Mouse (Mus musculus): ENCODE results near the gene 4930503B20Rik.

Gene 4930503B20Rik

GRCm38 (mm10) chr3:146596864-146597263 is 54.3 kb downstream of the 4930503B20Rik start:
- DNase-seq, result no peak

- DNase-seq, result no peak
Observed at GRCm38 (mm10) chr3:146596387-146596786, 54.7 kb downstream of the 4930503B20Rik start.

- no peak for DNase-seq
Observed at GRCm38 (mm10) chr3:146595440-146595839, 55.7 kb downstream of the 4930503B20Rik start.

Data from cerebellum, postnatal 25 days (tissue).